Mouse (Mus musculus): Measurements from ENCODE around the gene Kcnq5. TPM values are rescaled to one million over a fixed set of nuclear protein-coding genes. Genes with fewer than 3 reads are reported as not detected.
"Not testable (repeated sequence)": the region's sequence is repeated elsewhere in the genome, so short reads cannot be mapped to it uniquely, and the experiment has no call there.

Kcnq5 gene
- polyA plus RNA-seq, 1 experiment from 2014 or later, result 2.3 TPM

GRCm38 (mm10) chr1:21723231-21723630 lies 238.5 kb downstream of the Kcnq5 start:
- not testable (repeated sequence) for H3K4me1 ChIP-seq; H3K9me3 ChIP-seq (replicated peaks); H3K4me3 ChIP-seq (replicated peaks); H3K27ac ChIP-seq (replicated peaks); H3K36me3 ChIP-seq; H3K27me3 ChIP-seq (replicated peaks); H3K4me2 ChIP-seq; H3K9ac ChIP-seq (replicated peaks); ATAC-seq (ENCODE audit: low FRiP score)
- 88% methylated on average over 1 of the region's 2 CpGs for WGBS

- Histone ChIP-seq H3K4me1 (no peaks in the 10 kb centered on the region), H3K36me3 (no peaks in the 10 kb centered on the region), H3K27ac (replicated peaks) (no peak overlapping the region), H3K4me3 (replicated peaks) (no peak overlapping the region), H3K9ac (replicated peaks) (no peak overlapping the region), H3K4me2 (no peak overlapping the region), H3K9me3 (replicated peaks) (no peaks in the 10 kb centered on the region), H3K27me3 (replicated peaks) (no peaks in the 10 kb centered on the region)
- ATAC-seq (ENCODE audit: low FRiP score), result no peak
Measured at GRCm38 (mm10) chr1:21721246-21721645, 240.5 kb downstream of the Kcnq5 start.

GRCm38 (mm10) chr1:21714816-21715215 lies 246.9 kb downstream of the Kcnq5 start:
- Histone ChIP-seq H3K9ac (replicated peaks) (no peak overlapping the region), H3K27me3 (replicated peaks) (no peaks in the 10 kb centered on the region)
- WGBS, result 85% methylated on average over 3 of the region's 3 CpGs

GRCm38 (mm10) chr1:21712711-21713110 lies 249.0 kb downstream of the Kcnq5 start:
- Histone ChIP-seq H3K4me3 (replicated peaks) (no peak overlapping the region), H3K27me3 (replicated peaks) (no peaks in the 10 kb centered on the region), H3K36me3 (no peaks in the 10 kb centered on the region), H3K9ac (replicated peaks) (no peak overlapping the region), H3K27ac (replicated peaks) (no peak overlapping the region), H3K4me2 (no peak overlapping the region), H3K9me3 (replicated peaks) (no peaks in the 10 kb centered on the region), H3K4me1 (no peaks in the 10 kb centered on the region)
- no peak for ATAC-seq (ENCODE audit: low FRiP score)
- WGBS, result 79% methylated on average over 2 of the region's 2 CpGs

More at GRCm38 (mm10) chr1:21714816-21715215, 246.9 kb downstream of the Kcnq5 start:
- no peak overlapping the region for H3K27ac ChIP-seq (replicated peaks)
- no peaks in the 10 kb centered on the region for H3K9me3 ChIP-seq (replicated peaks)
- no peak overlapping the region for H3K4me2 ChIP-seq
- ATAC-seq (ENCODE audit: low FRiP score), result no peak
- no peaks in the 10 kb centered on the region for H3K36me3 ChIP-seq
- no peaks in the 10 kb centered on the region for H3K4me1 ChIP-seq
- no peak overlapping the region for H3K4me3 ChIP-seq (replicated peaks)

GRCm38 (mm10) chr1:21690458-21690857 lies 271.3 kb downstream of the Kcnq5 start:
- Histone ChIP-seq H3K4me1 (no peaks in the 10 kb centered on the region), H3K9ac (replicated peaks) (no peak overlapping the region), H3K27ac (replicated peaks) (no peak overlapping the region), H3K36me3 (no peaks in the 10 kb centered on the region), H3K27me3 (replicated peaks) (no peaks in the 10 kb centered on the region), H3K4me3 (replicated peaks) (no peak overlapping the region), H3K9me3 (replicated peaks) (no peaks in the 10 kb centered on the region), H3K4me2 (no peak overlapping the region)
- 81% methylated on average over 2 of the region's 2 CpGs for WGBS
- ATAC-seq (ENCODE audit: low FRiP score), result no peak

GRCm38 (mm10) chr1:21688918-21689317 lies 272.8 kb downstream of the Kcnq5 start:
- no peak for ATAC-seq (ENCODE audit: low FRiP score)
- Histone ChIP-seq H3K27me3 (replicated peaks) (no peaks in the 10 kb centered on the region), H3K9me3 (replicated peaks) (no peaks in the 10 kb centered on the region), H3K36me3 (no peaks in the 10 kb centered on the region), H3K9ac (replicated peaks) (no peak overlapping the region), H3K4me3 (replicated peaks) (no peak overlapping the region), H3K4me2 (no peak overlapping the region), H3K27ac (replicated peaks) (no peak overlapping the region), H3K4me1 (no peaks in the 10 kb centered on the region)
- 62% methylated on average over 1 of the region's 1 CpGs for WGBS

- Histone ChIP-seq H3K27me3 (replicated peaks) (no peaks in the 10 kb centered on the region), H3K4me3 (replicated peaks) (no peak overlapping the region), H3K9me3 (replicated peaks) (no peaks in the 10 kb centered on the region), H3K36me3 (no peaks in the 10 kb centered on the region), H3K9ac (replicated peaks) (no peak overlapping the region), H3K4me1 (no peaks in the 10 kb centered on the region), H3K4me2 (no peak overlapping the region), H3K27ac (replicated peaks) (no peak overlapping the region)
- WGBS, result 92% methylated on average over 3 of the region's 3 CpGs
- no peak for ATAC-seq (ENCODE audit: low FRiP score)
Measured at GRCm38 (mm10) chr1:21684444-21684843, 277.3 kb downstream of the Kcnq5 start.

- no peak overlapping the region for H3K4me3 ChIP-seq (replicated peaks)
- 74% methylated on average over 3 of the region's 3 CpGs for WGBS
- no peak overlapping the region for H3K27ac ChIP-seq (replicated peaks)
- no peaks in the 10 kb centered on the region for H3K9me3 ChIP-seq (replicated peaks)
- no peaks in the 10 kb centered on the region for H3K4me1 ChIP-seq
- ATAC-seq (ENCODE audit: low FRiP score), result no peak
- no peaks in the 10 kb centered on the region for H3K36me3 ChIP-seq
- H3K4me2 ChIP-seq, result no peak overlapping the region
- no peak overlapping the region for H3K9ac ChIP-seq (replicated peaks)
- H3K27me3 ChIP-seq (replicated peaks), result no peaks in the 10 kb centered on the region
Measured at GRCm38 (mm10) chr1:21676805-21677204, 284.9 kb downstream of the Kcnq5 start.

- Histone ChIP-seq H3K4me3 (replicated peaks) (no peak overlapping the region), H3K36me3 (no peaks in the 10 kb centered on the region), H3K9ac (replicated peaks) (no peak overlapping the region), H3K9me3 (replicated peaks) (no peaks in the 10 kb centered on the region), H3K27ac (replicated peaks) (no peak overlapping the region), H3K4me2 (no peak overlapping the region), H3K27me3 (replicated peaks) (no peaks in the 10 kb centered on the region), H3K4me1 (no peaks in the 10 kb centered on the region)
- ATAC-seq (ENCODE audit: low FRiP score), result no peak
- WGBS, result 65% methylated on average over 3 of the region's 3 CpGs
Measured at GRCm38 (mm10) chr1:21660840-21661239, 300.9 kb downstream of the Kcnq5 start.

GRCm38 (mm10) chr1:21650820-21651219 lies 310.9 kb downstream of the Kcnq5 start:
- H3K27ac ChIP-seq (replicated peaks), result no peak overlapping the region
- no peaks in the 10 kb centered on the region for H3K9me3 ChIP-seq (replicated peaks)
- H3K4me2 ChIP-seq, result no peak overlapping the region
- H3K36me3 ChIP-seq, result no peaks in the 10 kb centered on the region
- H3K4me1 ChIP-seq, result no peaks in the 10 kb centered on the region
- H3K4me3 ChIP-seq (replicated peaks), result no peak overlapping the region
- WGBS, result 42% methylated on average over 4 of the region's 4 CpGs
- no peaks in the 10 kb centered on the region for H3K27me3 ChIP-seq (replicated peaks)
- no peak overlapping the region for H3K9ac ChIP-seq (replicated peaks)
- no peak for ATAC-seq (ENCODE audit: low FRiP score)

- Histone ChIP-seq H3K4me1 (no peaks in the 10 kb centered on the region), H3K27me3 (replicated peaks) (no peaks in the 10 kb centered on the region), H3K9me3 (replicated peaks) (no peaks in the 10 kb centered on the region), H3K36me3 (no peaks in the 10 kb centered on the region), H3K4me2 (no peak overlapping the region), H3K4me3 (replicated peaks) (no peak overlapping the region), H3K27ac (replicated peaks) (no peak overlapping the region), H3K9ac (replicated peaks) (no peak overlapping the region)
- 76% methylated on average over 2 of the region's 2 CpGs for WGBS
- no peak for ATAC-seq (ENCODE audit: low FRiP score)
Measured at GRCm38 (mm10) chr1:21635406-21635805, 326.3 kb downstream of the Kcnq5 start.

- ATAC-seq (ENCODE audit: low FRiP score), result no peak
- 85% methylated on average over 1 of the region's 1 CpGs for WGBS
- H3K4me2 ChIP-seq, result no peak overlapping the region
- no peak overlapping the region for H3K4me3 ChIP-seq (replicated peaks)
- no peaks in the 10 kb centered on the region for H3K36me3 ChIP-seq
- no peaks in the 10 kb centered on the region for H3K9me3 ChIP-seq (replicated peaks)
- no peak overlapping the region for H3K27ac ChIP-seq (replicated peaks)
- H3K27me3 ChIP-seq (replicated peaks), result no peaks in the 10 kb centered on the region
- H3K4me1 ChIP-seq, result no peaks in the 10 kb centered on the region
- H3K9ac ChIP-seq (replicated peaks), result no peak overlapping the region
Measured at GRCm38 (mm10) chr1:21634013-21634412, 327.7 kb downstream of the Kcnq5 start.

- no peaks in the 10 kb centered on the region for H3K27me3 ChIP-seq (replicated peaks)
- ATAC-seq (ENCODE audit: low FRiP score), result no peak
- no peaks in the 10 kb centered on the region for H3K36me3 ChIP-seq
- H3K9me3 ChIP-seq (replicated peaks), result no peaks in the 10 kb centered on the region
- H3K27ac ChIP-seq (replicated peaks), result no peak overlapping the region
- no peaks in the 10 kb centered on the region for H3K4me1 ChIP-seq
- 97% methylated on average over 2 of the region's 2 CpGs for whole genome bisulfite sequencing
- H3K4me3 ChIP-seq (replicated peaks), result no peak overlapping the region
- H3K9ac ChIP-seq (replicated peaks), result no peak overlapping the region
- no peak overlapping the region for H3K4me2 ChIP-seq
Measured at GRCm38 (mm10) chr1:21622455-21622854, 339.3 kb downstream of the Kcnq5 start.

Data from neural tube, embryonic 15.5 days (tissue).